Mouse (Mus musculus) right cerebral cortex, postnatal 4 days (tissue): ENCODE results near the gene Prcd.

Experiments
- DNase-seq: peaks from one replicate; pipeline ENCODE4 v3.0.0-alpha.2; 2022

Prcd gene

GRCm38 (mm10) chr11:116694250-116695193 lies 41.2 kb downstream of the Prcd start:
- no peak for DNase-seq

- no peak for DNase-seq
Observed at GRCm38 (mm10) chr11:116695194-116695880, 42.0 kb downstream of the Prcd start.

GRCm38 (mm10) chr11:116696426-116696825 lies 43.1 kb downstream of the Prcd start:
- DNase-seq = no peak

DNA sequence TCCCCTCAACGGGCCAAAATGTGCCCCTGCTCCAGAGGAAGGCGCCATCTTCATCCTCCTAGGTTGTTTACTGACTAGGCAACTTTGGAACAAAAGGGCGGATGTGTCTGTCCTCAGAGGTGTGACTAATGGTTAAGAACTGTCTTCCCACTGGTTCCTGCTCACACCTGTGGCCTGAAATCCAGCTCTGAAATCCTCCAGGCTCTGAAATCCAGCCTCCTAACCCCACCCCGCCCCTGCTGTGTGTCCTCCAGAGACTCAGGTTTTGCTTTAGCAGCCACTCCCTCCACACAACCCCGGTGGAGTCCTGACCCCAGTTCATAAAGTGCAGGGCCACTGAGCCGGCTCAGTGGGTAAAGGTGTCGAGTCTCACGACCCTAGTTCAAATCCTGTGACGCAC lies 44.2 kb downstream of the Prcd start:
- no peak for DNase-seq

GRCm38 (mm10) chr11:116701377-116701841 lies 48.1 kb downstream of the Prcd start:
- DNase-seq = no peak

DNA sequence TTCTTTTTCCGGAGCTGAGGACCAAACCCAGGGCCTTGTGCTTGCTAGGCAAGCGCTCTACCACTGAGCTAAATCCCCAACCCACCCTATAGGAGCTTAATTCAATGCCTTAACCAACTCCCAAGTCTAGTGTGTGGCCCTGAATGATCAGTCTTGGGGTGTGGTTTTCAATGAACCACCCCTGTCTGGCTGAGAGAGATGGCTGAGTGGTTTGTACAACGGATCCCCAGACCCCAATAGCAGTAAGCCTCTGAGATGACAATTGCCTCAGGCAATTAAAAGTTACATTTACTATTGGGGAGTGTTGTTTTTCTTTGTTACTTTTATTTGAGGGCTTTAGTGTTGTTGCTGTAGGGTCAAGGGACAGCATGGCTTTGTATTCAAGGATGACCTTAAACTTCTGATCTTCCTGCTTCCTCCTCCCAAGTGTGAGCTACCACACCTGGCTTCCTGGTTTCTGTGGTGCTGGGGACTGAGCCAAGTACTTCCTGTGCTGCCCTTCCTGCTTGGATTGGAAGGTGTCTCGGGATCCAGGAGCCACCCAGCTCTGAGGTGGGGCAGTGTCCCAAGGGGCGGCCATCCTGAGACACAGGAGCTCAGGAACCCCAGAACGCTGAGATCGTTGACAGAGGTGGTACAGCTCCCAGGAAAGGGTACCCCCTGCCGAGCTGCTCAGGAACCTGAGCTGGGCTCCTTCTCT lies 51.2 kb downstream of the Prcd start:
- no peak for DNase-seq

DNA sequence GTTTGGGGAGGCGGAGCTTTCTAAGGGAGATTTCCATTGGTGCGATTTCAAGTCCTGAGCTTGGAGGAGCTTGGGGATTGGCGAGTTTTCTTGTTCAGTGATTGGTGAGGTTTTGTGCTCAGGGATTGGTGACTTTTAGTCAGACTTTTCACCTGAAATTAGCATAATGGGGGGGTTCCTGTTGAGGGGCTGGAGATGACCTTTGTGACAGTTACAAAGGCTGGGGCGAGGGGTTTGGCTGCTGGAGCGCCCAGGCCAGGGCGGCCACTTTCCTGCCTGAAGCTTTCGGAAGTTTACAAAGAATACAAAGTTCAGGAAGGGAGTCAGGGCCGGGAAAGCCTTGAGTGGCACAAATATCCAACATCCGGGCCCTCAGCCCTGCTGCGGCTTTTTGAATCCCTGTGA lies 51.9 kb downstream of the Prcd start:
- no peak for DNase-seq

DNA sequence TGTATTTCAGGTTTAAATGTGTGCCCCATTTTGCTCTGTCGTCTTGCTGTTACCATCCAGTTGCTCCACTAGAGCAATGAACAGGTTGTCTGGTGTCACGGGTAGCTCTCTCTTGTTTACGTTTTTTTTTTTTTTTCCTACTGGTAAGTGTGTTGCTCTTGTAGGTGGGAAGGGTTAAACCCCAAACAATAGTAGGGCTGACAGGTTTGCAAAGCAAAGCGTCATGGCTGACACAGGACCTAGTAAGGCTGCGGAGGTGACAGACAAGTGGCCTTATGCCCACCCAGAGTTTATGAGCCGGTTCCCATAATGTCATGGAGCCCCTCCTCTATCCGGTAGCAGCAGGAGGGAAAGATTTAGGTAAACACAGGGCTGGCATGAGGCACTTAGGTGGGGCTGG lies 53.0 kb downstream of the Prcd start:
- no peak for DNase-seq

DNA sequence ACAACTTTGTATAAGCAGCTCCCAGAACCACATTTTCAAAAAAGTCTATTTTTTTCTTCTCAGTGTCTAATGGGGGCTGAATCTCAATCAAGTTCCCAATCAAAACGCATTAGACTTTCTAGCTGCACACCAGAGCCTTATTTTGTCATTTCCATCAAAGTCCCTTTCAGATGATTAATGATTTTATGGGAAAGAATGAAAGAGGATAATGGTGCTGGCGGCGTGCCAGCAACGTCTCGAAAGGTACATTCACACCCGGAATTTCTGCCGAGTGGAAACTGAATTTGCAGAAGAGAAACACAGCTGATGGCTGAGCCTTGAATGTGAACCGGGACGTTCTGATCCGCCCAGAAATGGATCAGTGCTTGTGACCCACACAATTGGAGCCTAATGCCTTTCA lies 56.8 kb downstream of the Prcd start:
- no peak for DNase-seq

GRCm38 (mm10) chr11:116710793-116711192 lies 57.5 kb downstream of the Prcd start:
- no peak for DNase-seq

DNA sequence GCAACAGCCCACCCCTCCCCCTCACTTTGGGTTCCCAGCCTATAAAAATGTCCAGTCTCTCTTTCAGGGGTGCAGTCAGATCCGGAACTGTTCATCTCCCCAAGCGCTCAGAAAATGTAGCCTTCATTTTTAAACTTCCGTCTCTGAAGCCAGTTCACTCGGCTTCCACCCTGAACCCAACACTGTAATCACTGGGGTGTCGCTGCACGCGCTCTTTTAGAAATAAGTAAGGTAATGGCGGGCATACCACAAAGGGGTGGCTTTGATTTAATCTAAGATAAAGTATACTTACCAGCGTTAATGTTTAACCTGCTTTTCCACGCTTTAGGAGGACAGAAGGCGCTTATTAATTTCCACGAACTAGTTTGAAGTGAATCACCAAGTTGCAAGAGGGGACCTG lies 60.7 kb downstream of the Prcd start:
- no peak for DNase-seq
